Mouse (Mus musculus): ENCODE data around the gene Gemin5.

GRCm38 (mm10) chr11:58100006-58100405 is 68.3 kb downstream of the Gemin5 start:
- no peak for TF ChIP-seq CHD2 (IDR thresholded peaks at IDR 0.05; ENCODE audit: low read depth, low read length)
- TF ChIP-seq ZC3H11A (IDR thresholded peaks at IDR 0.05; ENCODE audit: borderline replicate concordance, low read depth, low read length): no peak
- TF ChIP-seq MAFK (IDR thresholded peaks at IDR 0.05; ENCODE audit: insufficient read depth, low read depth, low read length): no peak
